Mouse (Mus musculus) mature B cell (primary cell): ENCODE measurements around the gene Ostm1.

Experiments
- in situ Hi-C: fragments of 300-500 bp; cut with MboI; formaldehyde crosslinking; loops from 2 replicates; pipeline ENCODE4 v1.14.3; 2019

Gene Ostm1

GRCm38 (mm10) chr10:42751813-42752212 lies 168.2 kb downstream of the Ostm1 start:
- in situ Hi-C loops: no loop called here
